Mouse (Mus musculus): ENCODE results near the gene Snx29.

- TF ChIP-seq EP300 (IDR thresholded peaks at IDR 0.05) (no peak), CTCF (IDR thresholded peaks at IDR 0.05) (no peak)
Observed at GRCm38 (mm10) chr16:11284881-11285280, 37.8 kb upstream of the Snx29 start.
